In the genomic region with DNA sequence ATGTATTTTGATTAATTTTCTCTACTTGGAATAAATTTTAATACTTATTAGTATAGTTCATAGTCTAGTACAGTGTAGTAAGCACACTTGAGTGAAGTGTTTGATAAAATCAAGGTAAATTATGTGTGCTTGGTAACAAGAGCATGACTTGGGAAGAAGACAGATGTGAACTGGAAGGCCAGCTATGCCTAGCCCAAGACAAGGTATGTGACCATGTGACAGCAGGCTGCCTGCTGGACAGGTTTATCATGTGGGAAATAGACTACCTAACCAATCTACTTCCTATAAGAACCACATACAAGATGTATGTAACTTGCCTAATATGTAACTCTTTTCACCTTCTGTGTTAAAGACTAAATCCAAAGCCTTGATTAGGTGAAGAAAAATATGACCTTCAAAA, we compare ENCODE assay signal across 13 mouse cellular contexts.
"Had no signal": no experiment of that assay in that cellular context is flagged by ENCODE, and none has a peak within 500 bp of the region (broad histone marks: within the 10 kb centered on the region; RNA-seq: fewer than 3 reads in every experiment).

No protein-coding gene starts in this region.

- H3K4me1 ChIP-seq: liver, embryonic 12.5 days; lung, embryonic 15.5 days; megakaryocyte, embryonic 14.5 days; midbrain, embryonic 13.5 days; midbrain, embryonic 15.5 days; neural tube, embryonic 12.5 days had no signal

- H3K27ac ChIP-seq: liver, embryonic 12.5 days; liver, embryonic 14.5 days; lung, embryonic 15.5 days; macrophage; midbrain, embryonic 13.5 days; midbrain, embryonic 15.5 days; neural tube, embryonic 12.5 days had no signal

- H3K4me2 ChIP-seq: liver, embryonic 12.5 days; lung, embryonic 15.5 days; midbrain, embryonic 11.5 days; midbrain, embryonic 13.5 days; midbrain, embryonic 15.5 days; neural tube, embryonic 12.5 days had no signal

- ATAC-seq: liver, embryonic 12.5 days; midbrain, embryonic 13.5 days; midbrain, embryonic 15.5 days had no signal

- DNase-seq: right cerebral cortex, postnatal 14 days; thymus, adult 2 months; thymus, postnatal 25 days; thymus, postnatal 4 days had no signal

- H3K27me3 ChIP-seq: liver, embryonic 12.5 days; lung, embryonic 15.5 days; megakaryocyte, embryonic 14.5 days; midbrain, embryonic 13.5 days; midbrain, embryonic 15.5 days; neural tube, embryonic 12.5 days had no signal

- H3K9ac ChIP-seq: liver, embryonic 12.5 days; liver, embryonic 14.5 days; lung, embryonic 15.5 days; midbrain, embryonic 13.5 days; midbrain, embryonic 15.5 days; neural tube, embryonic 12.5 days had no signal

- H3K9me3 ChIP-seq: liver, embryonic 12.5 days; lung, embryonic 15.5 days; megakaryocyte, embryonic 14.5 days; midbrain, embryonic 13.5 days; midbrain, embryonic 15.5 days; neural tube, embryonic 12.5 days had no signal

- H3K4me3 ChIP-seq: liver, embryonic 12.5 days; lung, embryonic 15.5 days; megakaryocyte, embryonic 14.5 days; midbrain, embryonic 13.5 days; midbrain, embryonic 15.5 days; neural tube, embryonic 12.5 days had no signal

- H3K36me3 ChIP-seq: liver, embryonic 12.5 days; lung, embryonic 15.5 days; midbrain, embryonic 13.5 days; midbrain, embryonic 15.5 days; neural tube, embryonic 12.5 days had no signal
